Mouse (Mus musculus): ENCODE measurements around the gene Rlf. TPM values are rescaled to one million over a fixed set of nuclear protein-coding genes. Genes with fewer than 3 reads are reported as not detected.

Gene Rlf
- polyA plus RNA-seq (2014; fragmentation: Illumina TruSeq; extraction: RNeasy Lipid Tissue Mini Kit (QIAGEN cat#74804)): 53.2 TPM

GRCm38 (mm10) chr4:121214793-121215304 lies at the start of gene Rlf:
TSS of gene Rlf (minus strand) at chr4:121215084.

GRCm38 (mm10) chr4:121109126-121109525 lies 105.8 kb downstream of the Rlf start, which contains the start of gene Tmco2:
TSS of gene Tmco2 (minus strand) at chr4:121109226.

GRCm38 (mm10) chr4:121097650-121098378 lies 117.1 kb downstream of the Rlf start, which contains the start of gene Zmpste24:
TSS of gene Zmpste24 (minus strand) at chr4:121098241.

Other genes with a start within 250 kb of the Rlf start
- 28.2 TPM for gene Smap2, start 197.8 kb downstream of the Rlf start, polyA plus RNA-seq (2014; fragmentation: Illumina TruSeq; extraction: RNeasy Lipid Tissue Mini Kit (QIAGEN cat#74804))
- 0.68 TPM for gene Col9a2, start 175.7 kb downstream of the Rlf start, polyA plus RNA-seq (2014; fragmentation: Illumina TruSeq; extraction: RNeasy Lipid Tissue Mini Kit (QIAGEN cat#74804))
- gene Zmpste24, start 116.8 kb downstream of the Rlf start, polyA plus RNA-seq (2014; fragmentation: Illumina TruSeq; extraction: RNeasy Lipid Tissue Mini Kit (QIAGEN cat#74804)): 196 TPM
- gene Tmco2, start 105.9 kb downstream of the Rlf start, polyA plus RNA-seq (2014; fragmentation: Illumina TruSeq; extraction: RNeasy Lipid Tissue Mini Kit (QIAGEN cat#74804)): not detected
- gene Gm12888, start 109.8 kb upstream of the Rlf start, polyA plus RNA-seq (2014; fragmentation: Illumina TruSeq; extraction: RNeasy Lipid Tissue Mini Kit (QIAGEN cat#74804)): not detected
- not detected for gene Gm12886, start 208.0 kb upstream of the Rlf start, polyA plus RNA-seq (2014; fragmentation: Illumina TruSeq; extraction: RNeasy Lipid Tissue Mini Kit (QIAGEN cat#74804))